Mouse (Mus musculus): ENCODE data around the gene Smtnl1.
A peak's percentile ranks its signal among the peaks of the same experiment; 100 is the strongest.

Gene Smtnl1

DNA sequence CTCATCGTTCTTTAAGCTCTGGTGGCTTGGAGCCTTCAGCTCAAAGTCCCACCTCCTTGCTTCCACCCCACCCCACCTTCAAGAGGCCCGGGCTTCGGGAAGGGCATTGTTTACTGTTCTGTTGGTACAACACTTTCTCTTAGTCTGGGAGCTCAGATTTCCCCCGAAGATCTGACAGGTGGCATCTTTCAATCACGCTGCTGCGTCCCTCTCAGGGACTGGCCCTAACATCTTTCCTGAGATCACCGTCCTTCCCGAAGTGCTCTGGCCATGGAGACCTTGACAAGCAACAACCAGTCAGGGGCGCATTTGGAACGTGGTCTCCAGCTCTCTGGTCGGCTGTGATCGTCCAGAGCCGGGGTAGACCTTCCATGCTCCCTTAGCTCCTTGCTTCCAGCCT lies at the start of gene Smtnl1:
TSS of gene Smtnl1 (minus strand) at position 101 of the 400 bp plus-strand sequence.
- no peak for DNase-seq

DNA sequence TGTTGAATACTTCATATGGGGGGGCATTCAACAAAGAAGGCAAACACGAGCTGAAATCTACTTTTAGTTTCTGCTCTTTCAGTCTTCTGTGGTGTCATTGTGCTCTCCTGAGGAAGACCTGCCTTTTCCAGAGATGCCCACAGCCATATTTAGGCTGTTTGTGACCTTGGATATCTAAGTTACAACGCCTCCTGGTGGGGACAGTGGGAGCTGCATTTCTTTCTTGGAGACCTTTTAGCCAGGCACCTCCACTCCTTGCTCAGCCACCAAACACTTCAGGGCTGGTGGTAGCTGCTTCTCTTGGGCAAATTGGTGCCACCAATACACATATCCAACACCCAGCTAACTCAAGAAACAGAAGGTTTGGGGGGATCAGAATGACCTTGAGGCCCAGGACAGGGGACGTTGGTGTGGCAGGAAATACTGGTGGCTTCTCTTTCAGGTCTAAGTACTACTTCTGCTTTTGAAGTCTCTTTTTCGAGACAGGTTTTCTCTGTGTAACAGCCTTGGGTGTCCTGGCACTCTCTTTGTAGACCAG lies 48.2 kb upstream of the Smtnl1 start:
- DNase-seq: peak; percentile 67 to 68

DNA sequence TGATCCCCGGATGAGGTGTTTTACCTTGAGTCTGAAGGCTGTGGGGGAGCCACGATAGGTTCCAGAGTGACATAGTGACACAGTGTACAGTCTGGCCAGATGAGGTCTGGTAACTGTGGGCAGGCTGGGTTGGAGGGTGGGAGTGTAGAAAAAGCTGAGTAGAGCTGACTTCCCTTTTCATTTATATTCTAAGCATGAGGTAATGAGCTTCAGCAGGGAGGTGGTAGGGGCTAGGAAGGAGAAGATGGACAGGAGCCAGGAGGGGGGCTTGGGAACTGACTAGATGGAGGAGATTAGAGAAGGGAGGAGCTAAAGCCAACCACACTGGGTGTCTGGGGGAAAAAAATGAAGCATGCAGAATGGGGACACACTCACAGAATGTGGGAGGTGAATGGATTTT lies 46.5 kb upstream of the Smtnl1 start:
- DNase-seq: no peak

DNA sequence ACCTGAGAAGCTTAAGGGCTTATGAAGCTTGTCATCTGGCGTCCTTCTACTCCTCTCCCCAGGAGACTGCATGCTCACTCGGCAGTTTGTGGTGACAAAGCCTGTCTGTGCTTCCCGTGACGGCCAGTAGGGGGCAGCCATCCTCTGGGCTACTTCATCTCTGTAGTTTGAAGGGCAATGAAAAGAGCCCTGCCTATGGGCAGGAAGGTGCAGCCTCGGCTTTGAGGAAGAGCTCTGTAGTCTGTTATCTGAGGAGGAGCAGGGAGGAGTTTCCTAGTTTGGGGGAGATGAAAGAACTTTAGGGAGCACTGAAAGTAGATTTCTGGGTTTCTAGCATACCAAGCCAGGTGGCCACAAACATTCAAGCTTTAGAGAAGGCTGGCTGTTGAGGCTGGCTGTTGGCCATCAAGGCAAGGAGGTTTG lies 46.1 kb upstream of the Smtnl1 start:
- DNase-seq: peak; percentile 83 to 84

DNA sequence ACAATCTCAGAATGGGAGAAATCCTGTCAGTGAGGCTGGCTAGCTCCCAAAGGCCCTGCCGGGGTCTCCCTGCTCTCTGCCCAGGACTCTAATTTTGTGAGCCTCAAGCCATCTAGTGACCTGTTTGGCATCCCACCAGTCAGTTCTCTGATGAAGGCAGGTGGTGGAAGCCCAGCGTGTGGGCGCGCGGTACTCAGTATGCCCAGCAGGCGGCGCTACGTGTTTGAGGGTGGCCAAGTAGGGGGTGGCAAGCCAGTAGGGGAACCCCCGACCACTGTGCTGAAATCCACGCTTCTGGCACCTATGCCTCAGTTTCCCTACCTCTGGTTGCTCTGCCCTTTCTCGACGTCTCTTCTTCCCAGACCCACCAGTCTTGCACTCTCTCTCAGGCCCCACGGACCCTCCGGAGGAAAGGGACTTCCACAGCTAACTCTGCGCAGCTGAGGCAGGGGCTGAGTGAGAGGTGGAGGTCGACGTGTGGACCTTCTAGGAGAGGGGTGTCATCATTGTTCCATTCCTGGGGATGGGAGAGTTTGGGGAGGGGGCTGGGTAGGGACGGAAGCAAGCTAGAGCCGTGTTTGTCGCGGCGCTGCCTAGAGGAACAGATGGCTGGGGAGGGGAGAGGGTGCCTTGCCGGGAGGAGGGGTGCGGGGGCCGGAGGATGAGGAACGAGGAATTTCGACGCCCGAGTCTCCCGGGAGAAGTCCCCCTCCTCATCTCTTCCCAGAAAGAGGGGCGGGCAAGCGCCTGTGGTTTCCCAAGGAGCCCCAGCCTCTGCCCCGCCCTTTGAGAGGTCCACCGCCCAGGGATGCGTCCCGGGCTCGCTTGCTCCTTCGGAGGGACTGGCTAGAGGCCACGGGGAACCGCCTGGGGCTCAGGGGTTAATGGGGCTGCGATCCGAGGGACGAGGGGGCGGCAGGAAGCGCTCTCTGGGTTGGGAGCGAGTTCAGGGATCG lies 43.4 kb upstream of the Smtnl1 start:
- DNase-seq: peak; percentile 79 to 80

DNA sequence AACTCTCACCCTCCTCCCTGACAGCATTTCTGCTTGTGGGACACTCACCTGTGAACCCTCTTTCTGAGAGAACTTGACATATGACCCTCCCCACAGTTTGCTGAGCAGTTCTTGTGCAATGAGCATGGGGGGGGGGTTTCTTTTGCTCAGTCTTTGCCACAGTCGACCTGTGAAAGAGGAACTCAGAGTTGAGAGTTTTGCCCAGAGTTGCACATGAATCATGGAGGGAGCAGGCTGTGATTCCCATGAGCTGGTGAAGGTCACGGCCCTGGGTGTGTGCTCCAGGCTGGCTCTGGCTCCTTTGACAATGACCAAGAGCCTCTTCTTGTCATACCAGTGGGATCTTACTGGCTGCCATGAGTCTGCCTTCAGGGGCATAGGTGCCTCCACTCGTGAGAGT lies 39.8 kb upstream of the Smtnl1 start:
- no peak for DNase-seq

DNA sequence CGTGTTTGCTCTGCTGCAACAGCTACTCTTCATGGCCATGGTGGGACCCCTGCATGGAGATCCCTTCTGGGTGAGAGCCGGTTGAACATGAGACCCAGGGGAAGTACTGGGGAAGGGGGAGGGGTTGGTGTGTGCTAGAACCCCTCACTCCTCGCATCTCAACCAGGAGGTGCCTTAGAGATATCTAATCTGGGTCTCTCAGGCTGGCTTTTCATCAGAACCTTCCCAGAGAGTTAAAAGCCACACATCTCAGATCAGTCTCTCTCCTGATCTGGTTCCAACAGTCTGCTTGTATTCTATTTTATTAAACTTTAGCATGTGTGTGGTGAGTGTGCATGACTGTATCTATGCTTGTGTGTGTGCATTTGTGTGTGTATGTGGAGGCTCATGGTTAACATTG lies 39.0 kb upstream of the Smtnl1 start:
- no peak for DNase-seq

DNA sequence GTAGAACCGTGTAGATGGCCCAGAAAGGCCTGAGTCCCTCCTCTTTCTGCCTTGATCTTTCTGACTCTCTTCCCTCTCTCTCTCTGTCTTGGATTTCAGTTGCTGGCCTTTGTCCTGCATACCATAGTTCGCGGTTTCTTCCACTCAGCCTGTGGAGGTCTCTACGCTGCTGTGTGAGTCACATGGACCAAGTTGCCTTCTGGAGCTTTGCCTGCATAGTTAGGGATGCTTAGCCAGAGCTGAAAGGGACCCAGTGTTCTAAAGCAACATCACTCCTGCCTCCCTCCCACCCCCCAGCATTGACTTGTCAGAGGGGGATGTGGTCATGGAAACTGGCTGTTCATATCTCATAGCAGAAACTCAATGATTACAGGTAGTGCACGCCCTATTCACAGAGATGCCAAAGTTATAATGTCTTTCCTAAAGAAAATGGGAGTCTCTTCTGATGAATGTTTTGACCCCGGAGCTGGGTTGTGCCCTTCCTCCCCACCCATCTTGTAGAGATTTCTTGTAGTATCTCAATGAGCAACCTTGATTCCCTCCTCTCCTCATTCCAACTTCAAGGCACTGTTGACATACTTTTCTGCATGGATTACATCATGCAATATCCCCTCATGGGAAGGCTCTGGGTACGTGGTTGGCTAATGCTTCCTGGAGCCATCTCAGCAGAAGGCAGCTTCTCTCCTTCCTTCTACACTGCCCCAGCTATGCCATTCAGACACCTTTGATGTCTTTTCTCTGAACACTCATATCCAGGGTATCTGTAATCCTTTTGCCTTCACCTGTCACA lies 37.7 kb upstream of the Smtnl1 start:
- no peak for DNase-seq

DNA sequence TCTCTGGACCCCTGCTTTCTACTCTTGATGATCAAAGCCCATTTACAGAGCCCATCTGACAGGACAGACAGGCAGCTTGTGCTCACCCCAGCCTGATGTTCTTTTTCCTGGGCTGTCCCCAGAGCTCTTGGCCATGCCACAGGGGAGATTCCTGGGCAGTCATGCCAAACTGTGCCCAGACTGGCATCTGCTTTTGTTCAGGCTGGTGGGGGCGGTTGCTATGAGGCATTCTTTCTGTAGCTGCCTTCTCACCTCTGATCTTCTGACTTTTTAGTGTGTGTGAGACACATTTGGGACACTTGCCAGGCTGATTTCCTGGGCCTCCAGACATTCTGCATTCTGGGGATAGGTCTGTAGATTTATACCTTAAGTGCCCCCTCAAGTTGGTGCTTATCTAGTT lies 36.1 kb upstream of the Smtnl1 start:
- DNase-seq: no peak

DNA sequence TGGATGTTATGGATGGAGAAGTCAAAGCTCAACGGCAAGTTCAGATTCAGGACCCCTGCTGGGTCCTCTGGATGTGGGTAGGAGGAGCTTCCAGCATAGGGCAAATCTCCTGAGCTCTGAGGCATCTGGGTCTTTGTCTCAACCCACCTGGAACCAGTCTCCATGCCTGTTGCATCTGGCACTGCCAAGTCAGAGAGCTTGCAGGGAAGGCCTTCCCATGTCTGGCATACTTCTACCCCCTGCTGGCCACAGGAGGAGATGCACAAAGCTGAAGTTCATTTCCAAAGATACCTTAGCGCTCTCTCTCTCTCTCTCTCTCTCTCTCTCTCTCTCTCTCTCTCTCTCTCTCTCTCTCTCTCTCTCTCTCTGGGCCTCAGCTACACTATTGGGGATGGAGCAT lies 33.3 kb upstream of the Smtnl1 start:
- peak; percentile 64 to 68 for DNase-seq

DNA sequence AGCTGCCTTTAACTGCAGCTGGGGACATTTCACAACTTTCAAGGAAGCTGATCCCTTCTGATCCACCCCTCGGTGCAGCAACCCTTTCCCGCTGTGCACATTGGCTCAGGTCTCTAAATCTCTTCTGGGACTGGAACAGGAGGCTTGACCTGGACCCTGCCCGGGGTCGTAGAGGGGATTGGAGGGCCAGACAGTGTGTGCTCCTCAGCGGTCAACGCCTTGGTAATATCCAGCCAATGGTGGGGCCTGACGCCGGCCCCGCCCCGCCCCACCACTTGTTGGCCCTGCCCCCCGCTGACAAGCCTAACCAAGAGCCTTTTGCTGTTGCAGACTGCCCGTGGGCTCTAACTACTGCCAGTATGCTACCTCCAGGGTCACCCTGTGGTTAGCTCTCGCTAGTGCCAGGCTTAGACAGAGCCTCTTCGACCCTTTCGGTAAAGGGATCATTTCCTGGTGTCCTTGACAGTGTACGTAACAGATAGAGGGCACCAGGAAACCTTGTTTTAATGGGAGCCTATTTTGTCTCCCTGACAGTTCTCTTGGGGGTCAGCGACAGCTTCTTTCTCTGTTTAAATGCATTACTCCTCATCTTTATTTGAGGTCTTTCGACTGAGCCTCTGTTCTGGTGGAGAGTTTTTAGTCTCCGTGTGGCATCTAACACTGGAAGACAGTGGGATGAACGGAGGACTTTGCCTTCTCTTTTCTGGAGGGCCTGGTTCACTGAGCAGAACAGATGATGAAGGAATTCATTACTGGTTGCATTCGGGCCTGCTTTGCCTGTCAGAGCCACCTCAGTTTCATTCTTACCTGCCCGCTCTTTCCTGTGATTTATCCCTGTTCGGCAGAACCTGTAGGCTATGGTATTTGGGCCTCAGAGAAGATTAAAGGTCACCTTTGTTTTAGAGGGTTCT lies 28.9 kb upstream of the Smtnl1 start:
- no peak for DNase-seq

DNA sequence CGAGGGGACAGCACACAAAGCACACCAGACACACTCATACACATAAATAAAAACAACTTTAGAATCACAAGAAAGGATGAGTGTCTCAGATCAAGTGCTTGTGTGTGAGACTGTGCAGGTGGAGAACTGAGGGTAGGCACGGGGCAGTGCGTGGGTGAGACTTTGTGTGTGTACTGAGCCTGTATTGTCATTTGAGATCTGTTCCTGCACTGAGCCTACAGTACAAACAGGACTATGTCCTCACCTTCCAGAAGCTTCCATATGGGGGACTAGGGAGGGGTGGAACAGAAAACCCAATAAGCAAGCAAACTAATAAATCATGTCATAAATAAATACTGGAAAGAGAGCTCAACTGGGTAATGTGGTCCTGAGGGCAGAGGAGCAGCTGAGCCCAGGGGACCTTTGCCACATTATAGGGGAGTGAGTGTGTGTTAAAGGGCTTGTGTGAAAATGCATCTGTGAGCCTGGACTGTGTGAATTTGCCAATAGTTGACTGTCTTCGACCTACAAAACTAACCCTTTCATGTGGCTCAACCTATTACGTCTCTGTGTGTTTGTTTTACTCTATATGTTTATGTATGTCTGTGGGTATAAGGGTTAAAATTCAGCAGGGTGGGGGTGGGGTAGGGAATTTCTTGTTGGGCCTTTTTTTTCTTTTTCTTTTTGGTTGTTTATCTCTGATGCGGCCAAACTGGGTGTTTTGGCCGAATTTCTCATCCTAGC lies 28.1 kb upstream of the Smtnl1 start:
- DNase-seq: no peak

DNA sequence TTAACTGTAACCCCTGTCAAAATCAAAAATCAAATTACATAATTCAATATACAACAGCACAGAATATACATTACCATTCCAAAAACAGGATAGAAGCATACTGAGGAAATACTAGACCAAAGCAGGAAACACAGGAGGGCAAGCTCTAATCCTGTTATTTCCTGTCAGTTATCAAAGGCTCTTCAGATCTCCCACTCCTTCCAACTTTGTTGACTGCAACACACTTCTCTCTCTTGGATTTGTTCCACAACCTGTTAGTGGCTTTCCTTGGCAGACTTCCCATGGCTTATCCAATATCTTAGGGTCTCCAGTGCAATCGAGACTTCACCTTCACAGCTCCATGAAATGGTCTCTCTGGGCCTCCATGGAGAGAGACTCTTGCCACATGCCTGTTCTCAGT lies 22.8 kb upstream of the Smtnl1 start:
- DNase-seq: no peak

DNA sequence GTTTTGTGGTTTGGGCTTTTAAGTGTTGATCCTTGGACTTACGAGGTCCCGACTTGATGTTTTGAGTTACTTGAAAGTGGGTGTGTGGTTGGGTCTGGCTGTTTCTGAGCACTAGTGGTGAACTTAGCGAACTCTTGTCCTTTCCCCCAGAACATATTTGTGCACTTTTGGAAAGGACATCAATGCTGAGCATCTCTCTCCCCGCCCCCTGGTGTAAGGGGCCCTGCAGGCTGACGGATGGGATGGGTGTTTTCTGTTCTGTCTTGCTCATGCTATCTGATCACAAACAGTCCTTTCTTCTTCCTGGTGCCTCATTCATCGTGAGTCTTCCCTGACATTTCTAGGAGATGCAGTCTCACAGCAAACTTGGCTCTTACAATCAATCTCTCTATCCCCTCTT lies 21.2 kb upstream of the Smtnl1 start:
- no peak for DNase-seq

DNA sequence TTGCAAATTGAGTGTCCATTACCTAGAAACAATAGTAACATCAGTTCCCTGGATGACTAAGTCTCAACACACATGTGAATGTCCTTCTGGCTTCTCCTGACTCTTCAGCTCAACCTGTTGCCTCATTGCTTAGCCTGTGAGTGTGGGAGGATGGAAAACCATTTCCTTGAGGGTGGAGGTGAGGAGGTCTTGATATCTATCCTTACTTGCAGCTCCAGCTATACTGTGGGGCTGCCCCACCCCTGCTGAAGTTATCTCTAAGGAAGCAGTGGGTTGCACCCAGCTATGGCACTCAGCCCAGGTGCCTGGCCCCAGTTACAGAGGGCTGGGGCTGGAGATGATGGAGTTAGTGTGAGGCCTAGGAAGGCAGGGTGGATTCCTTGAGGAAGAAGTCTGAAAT lies 19.5 kb upstream of the Smtnl1 start:
- DNase-seq: no peak

DNA sequence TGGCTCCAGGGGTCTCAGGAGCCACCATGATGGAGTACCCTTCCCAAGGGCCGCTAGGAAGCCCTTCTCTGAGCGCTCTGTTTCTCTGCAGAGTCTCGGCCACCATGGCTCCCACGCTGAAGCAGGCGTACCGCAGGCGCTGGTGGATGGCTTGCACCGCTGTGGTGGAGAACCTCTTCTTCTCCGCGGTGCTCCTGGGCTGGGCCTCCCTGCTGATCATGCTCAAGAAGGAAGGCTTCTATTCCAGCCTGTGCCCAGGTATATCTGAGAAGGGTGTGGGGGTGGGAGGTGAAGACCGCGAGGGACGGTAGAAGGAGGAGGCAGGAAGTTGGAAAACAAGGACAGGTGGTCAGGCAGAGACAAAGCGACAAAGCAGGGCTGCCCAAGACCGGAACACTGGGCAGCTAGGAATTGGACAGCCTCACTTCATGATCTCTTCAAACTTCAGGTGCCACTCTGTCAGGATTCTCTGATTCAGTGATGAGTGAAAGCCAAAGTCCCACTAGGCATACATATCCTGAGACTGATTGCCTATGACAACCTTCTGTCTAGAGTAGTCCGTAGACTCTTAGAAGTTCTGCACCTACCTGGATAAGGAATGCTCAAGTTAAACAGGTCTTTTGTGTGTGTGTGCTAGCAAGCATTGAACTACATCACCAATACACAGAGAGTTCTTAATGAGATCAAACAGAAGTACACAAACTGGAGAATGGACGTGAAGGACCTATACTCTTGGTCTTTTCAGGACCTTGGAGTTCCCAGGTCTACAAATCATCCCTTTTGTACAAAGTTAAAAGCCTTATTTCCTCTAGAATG lies 18.5 kb upstream of the Smtnl1 start:
- no peak for DNase-seq

DNA sequence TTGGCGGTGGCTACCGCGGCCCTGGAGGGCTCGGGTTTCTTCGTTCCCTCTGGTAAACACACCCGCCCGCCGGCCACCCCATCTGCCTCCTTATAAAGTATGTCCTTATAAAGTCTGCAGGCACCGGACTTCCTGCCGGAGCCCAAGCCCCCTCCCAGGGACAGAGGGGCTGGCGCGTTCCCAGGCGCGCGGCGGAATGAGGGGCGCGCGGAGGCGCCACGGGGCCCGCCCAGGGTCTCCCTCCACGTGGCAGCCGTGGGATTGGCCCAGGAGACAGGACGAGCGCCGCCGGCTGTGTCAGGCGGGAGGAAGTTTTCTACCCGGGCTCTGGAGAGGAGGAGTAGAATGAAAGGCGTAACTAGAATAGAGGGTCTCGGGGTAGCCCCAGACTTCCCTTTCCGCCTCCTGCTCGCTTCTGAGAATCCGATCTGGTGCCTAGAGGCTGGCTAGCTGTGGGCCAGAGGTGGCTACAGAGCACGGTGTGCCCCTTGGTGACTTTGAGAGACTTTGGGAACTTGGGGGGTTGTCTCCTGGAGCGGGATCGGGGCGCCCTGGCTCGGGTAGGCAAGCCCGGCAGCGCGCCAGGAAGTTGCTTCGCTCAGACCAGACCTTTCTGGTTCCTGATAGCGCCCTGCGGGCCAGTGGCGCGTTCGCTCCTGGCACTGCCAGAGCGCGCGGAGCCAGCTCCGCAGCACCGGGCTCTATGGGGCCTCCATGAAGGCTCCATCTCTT lies 17.7 kb upstream of the Smtnl1 start:
- DNase-seq: peak; percentile 54 to 68

DNA sequence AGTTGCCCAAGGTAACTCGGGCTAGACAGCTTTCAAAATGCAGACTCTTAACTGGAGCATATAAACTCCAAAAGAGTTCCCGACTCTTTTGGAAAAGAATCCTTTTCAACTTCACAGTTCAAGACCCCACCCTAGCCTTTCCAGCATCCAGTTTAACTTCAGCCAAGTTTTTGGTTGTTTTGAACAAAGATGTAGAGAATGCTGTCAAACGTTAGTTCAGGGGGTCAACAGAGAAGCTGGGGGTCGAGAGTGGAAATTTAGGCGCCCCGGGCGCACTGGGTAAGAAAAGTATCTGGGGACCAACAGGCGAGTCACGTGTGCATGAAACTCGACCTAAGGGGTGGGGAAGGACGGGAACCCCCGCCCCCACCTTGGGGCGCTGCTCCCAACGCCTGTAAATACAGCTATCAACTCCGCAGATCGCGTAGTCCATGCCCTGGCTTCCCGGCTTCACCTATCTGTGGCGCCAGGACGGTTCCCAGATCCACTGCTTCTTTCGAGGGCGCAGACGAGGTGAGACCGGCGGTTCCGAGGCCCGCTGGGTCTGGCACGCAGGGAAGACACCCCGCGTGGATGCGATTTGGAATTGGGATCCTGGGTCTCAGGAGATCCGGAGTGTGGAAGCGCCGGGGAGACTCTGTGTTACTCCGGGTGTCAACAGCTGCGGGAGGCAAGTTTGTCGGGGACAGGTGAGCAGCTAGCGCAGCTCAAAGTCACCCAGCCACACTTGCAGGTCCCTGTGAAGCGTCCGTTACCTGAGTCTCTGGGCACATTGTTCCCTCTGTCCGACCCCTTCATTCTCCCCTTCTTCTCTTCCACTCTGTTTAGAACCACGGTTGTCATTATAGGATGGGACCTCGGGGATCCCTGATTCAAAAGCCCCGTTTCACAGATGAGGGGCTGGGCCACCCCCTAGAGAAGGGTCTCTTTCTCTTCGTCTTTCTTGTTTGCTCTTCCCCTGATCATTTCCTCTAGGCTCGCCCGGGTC lies 16.8 kb upstream of the Smtnl1 start:
- peak; percentile 35 to 40 for DNase-seq

DNA sequence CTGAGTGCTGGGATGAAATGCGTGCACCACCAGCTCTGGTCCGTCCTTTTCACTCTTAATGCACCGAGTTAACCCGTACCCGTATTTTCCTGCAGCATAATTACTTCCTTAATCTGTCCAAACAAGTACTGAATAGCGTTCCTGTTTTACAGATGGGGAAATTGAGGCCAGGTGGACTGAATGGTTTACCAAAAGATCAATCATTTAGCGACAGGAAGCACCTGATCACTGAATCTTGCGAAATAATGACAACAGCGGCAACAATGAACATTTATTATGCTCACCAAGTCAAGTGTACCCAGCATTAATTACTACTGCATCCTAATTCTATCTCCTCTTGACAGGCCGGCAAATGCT lies 16.1 kb upstream of the Smtnl1 start, which contains the start of gene Slc43a1:
TSS of gene Slc43a1 (plus strand) at position 258 of the 357 bp plus-strand sequence.
- no peak for DNase-seq

Data from B cell, adult 2 months (primary cell).